Mouse (Mus musculus): ENCODE results near the gene Dgkq. TPM values are rescaled to one million over a fixed set of nuclear protein-coding genes. Genes with fewer than 3 reads are reported as not detected.
"Not testable (repeated sequence)": the region's sequence is repeated elsewhere in the genome, so short reads cannot be mapped to it uniquely, and the experiment has no call there.

The Dgkq gene
- polyA plus RNA-seq, 1 experiment from 2014 or later: 11.0 TPM

DNA sequence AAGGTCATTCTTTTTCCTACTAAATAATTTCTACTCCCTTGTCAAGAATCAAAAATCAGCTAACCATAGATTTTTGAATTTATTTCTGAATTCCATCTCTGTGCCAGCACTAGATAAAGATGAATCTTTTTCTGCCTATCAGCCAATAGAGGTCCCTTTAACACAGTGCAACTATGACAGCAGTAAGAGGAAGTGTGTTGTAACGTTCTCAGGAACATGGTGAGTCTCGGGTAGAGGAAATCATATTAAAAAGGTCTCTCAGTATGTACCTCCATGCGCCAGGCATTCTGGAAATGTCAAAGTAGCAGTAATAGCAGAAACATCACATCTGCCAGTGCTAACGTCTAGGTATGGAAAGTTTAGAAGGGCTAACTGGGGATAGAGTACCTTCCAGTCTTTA lies 33.3 kb downstream of the Dgkq start:
- Histone ChIP-seq H3K9ac (ENCODE audit: low read length) (no peak overlapping the region), H3K27ac (ENCODE audit: low read length) (no peak overlapping the region), H3K27me3 (ENCODE audit: control insufficient read depth, insufficient read depth, low read depth, low read length) (no peaks in the 10 kb centered on the region), H3K4me1 (replicated peaks; ENCODE audit: control insufficient read depth, insufficient read depth, low read length) (no peaks in the 10 kb centered on the region), H3K4me2 (ENCODE audit: low read depth, low read length) (no peak overlapping the region), H3K36me3 (ENCODE audit: control insufficient read depth, insufficient read depth, low read length) (no peaks in the 10 kb centered on the region), H3K4me3 (ENCODE audit: low read length) (no peak overlapping the region), H3K9me3 (ENCODE audit: control insufficient read depth, low read length) (no peaks in the 10 kb centered on the region)
- 61% methylated on average over 4 of the region's 4 CpGs for WGBS
- no peak for ATAC-seq (ENCODE audit: low read depth)

DNA sequence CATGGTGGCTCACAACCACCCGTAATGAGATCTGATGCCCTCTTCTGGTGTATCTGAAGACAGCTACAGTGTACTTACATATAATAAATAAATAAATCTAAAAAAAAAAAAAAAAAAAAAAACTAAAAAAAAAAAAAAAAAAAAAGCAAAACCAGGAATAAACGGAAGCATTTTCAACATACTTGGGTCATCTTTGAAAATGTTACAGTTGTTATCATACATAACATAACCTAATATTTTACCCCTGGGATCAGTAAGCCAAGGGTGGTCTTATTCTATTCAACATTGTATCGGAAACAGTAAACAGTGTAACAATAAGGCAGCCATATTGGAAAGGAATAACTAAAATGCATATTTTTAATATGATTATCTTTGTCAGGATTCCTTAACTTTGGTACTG lies 35.4 kb downstream of the Dgkq start:
- not testable (repeated sequence) for H3K4me2 ChIP-seq (ENCODE audit: low read depth, low read length); H3K9me3 ChIP-seq (ENCODE audit: control insufficient read depth, low read length); ATAC-seq (ENCODE audit: low read depth); H3K4me1 ChIP-seq (replicated peaks; ENCODE audit: control insufficient read depth, insufficient read depth, low read length); H3K9ac ChIP-seq (ENCODE audit: low read length); H3K27ac ChIP-seq (ENCODE audit: low read length); H3K4me3 ChIP-seq (ENCODE audit: low read length); H3K36me3 ChIP-seq (ENCODE audit: control insufficient read depth, insufficient read depth, low read length); H3K27me3 ChIP-seq (ENCODE audit: control insufficient read depth, insufficient read depth, low read depth, low read length)
- WGBS: 79% methylated on average over 2 of the region's 3 CpGs

DNA sequence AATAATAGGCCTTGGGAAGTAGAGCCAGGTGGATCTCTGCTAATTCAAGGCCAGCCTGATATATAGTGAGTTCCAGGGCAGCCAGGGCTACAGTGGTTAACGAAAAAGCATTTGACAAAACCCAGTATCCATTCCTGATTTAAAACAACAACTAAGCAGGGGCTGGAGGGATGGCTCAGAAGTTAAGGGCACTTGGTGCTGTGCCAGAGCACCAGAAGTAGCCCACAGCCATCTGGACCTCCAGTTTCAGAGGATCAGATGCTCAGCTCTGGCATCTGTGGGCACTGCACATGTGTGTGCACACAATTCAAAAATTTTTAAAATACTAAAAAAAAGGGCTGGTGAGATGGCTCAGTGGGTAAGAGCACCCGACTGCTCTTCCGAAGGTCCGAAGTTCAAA lies 35.8 kb downstream of the Dgkq start:
- 83% methylated on average over 4 of the region's 4 CpGs for WGBS
- Histone ChIP-seq H3K4me2 (ENCODE audit: low read depth, low read length) (no peak overlapping the region), H3K9me3 (ENCODE audit: control insufficient read depth, low read length) (no peaks in the 10 kb centered on the region), H3K27me3 (ENCODE audit: control insufficient read depth, insufficient read depth, low read depth, low read length) (no peaks in the 10 kb centered on the region), H3K9ac (ENCODE audit: low read length) (no peak overlapping the region), H3K4me1 (replicated peaks; ENCODE audit: control insufficient read depth, insufficient read depth, low read length) (peaks cover 2% of the 10 kb centered on the region), H3K4me3 (ENCODE audit: low read length) (no peak overlapping the region), H3K27ac (ENCODE audit: low read length) (no peak overlapping the region), H3K36me3 (ENCODE audit: control insufficient read depth, insufficient read depth, low read length) (no peaks in the 10 kb centered on the region)
- no peak for ATAC-seq (ENCODE audit: low read depth)

DNA sequence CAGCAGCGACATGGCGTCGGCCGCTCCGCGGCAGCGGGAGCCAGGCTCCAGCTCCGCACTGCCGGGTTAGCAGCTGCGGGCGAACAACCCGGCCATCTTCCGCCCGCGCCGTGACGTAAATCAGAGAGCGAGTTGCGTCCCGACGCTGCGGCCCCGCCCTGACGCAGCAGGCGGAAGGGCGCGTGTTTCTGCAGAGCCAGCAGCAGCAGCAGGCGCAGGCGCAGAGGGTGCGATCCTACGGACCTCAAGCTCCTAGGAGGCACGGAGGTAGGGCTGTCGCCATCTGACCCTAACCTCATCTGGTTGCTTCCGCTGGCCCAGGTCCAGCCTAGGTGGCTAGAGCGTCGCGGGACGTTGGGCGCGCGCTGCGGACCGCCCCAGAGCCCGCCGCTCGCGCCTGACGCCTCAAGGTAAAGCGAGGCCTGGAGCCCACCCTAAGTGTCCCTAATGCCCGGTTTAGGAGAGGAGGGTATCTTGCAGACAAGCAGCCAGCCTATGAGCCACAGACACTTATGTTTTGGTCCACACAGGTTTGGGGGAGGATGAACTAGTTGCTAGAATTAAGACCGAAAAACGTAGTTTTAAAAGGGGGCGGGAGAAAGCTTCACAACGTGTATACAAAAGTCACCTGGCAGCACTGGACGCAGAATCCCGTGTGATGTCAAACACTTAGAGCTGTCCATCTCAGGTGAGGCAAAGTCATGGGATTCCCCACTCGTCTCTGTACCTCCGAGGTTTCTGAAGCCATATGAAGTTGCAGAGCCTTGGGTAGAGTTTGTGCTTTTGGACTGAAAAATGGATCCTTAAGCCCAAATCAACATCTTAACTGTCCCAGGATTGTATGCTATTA lies 39.6 kb downstream of the Dgkq start, which contains the start of the genes Gak and Tmem175:
TSS of gene Gak (minus strand) at position 122 of the 850 bp plus-strand sequence.
TSS of gene Tmem175 (plus strand) at position 137 of the 850 bp plus-strand sequence.
- Histone ChIP-seq H3K36me3 (ENCODE audit: control insufficient read depth, insufficient read depth, low read length) (no peaks in the 10 kb centered on the region), H3K4me1 (replicated peaks; ENCODE audit: control insufficient read depth, insufficient read depth, low read length) (peaks cover 13% of the 10 kb centered on the region), H3K9ac (ENCODE audit: low read length) (peak within 1 kb of the TSS; percentile 98), H3K27me3 (ENCODE audit: control insufficient read depth, insufficient read depth, low read depth, low read length) (no peaks in the 10 kb centered on the region), H3K4me2 (ENCODE audit: low read depth, low read length) (peak within 1 kb of the TSS; percentile 95), H3K27ac (ENCODE audit: low read length) (peak within 1 kb of the TSS; percentile 88), H3K4me3 (ENCODE audit: low read length) (peak within 1 kb of the TSS; percentile 98), H3K9me3 (ENCODE audit: control insufficient read depth, low read length) (no peaks in the 10 kb centered on the region)
- peak; percentile 98 for ATAC-seq (ENCODE audit: low read depth)
- WGBS: under 1% methylated on average over 58 of the region's 58 CpGs

DNA sequence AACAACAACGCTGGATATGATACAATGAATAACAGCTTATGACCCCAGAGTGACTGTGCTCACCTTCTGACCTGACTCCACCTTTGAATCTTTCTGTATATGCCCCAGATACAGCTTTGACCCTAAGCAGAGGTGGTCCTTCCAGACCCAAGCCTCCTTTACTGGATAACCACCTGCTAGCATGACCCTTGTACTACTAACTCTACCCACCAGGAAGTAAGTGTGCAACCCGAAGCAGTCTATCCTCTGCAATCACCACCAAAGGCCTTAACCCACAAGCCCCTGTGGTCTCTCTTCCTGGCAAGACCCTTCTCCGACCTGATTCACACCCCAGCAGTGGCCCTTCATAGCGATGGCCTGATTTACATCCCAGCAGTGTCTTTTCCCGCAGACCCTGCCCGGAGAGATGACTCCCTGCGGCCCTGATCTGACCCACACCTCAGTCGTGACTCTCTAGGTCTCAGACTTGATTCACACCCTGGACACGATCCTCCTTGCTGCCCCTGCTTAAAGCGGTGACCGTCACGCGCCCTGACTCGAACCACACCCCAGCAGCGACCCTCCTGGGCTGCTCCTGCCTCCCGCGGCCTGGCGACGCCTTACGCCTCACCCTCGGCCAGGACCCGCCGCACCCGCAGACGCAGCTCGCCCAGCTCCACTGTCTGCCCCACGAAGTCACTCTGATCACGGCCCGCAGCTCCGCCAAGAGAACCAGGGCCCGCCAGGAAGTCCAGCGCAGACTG lies 40.4 kb downstream of the Dgkq start:
- no peaks in the 10 kb centered on the region for H3K9me3 ChIP-seq (ENCODE audit: control insufficient read depth, low read length)
- ATAC-seq (ENCODE audit: low read depth): peak; percentile 83
- H3K27ac ChIP-seq (ENCODE audit: low read length): peak overlapping the region; percentile 88
- peak overlapping the region; percentile 98 for H3K4me3 ChIP-seq (ENCODE audit: low read length)
- peaks cover 13% of the 10 kb centered on the region for H3K4me1 ChIP-seq (replicated peaks; ENCODE audit: control insufficient read depth, insufficient read depth, low read length)
- H3K9ac ChIP-seq (ENCODE audit: low read length): peak overlapping the region; percentile 98
- 1% methylated on average over 32 of the region's 32 CpGs for WGBS
- no peaks in the 10 kb centered on the region for H3K27me3 ChIP-seq (ENCODE audit: control insufficient read depth, insufficient read depth, low read depth, low read length)
- peaks cover 7% of the 10 kb centered on the region for H3K36me3 ChIP-seq (ENCODE audit: control insufficient read depth, insufficient read depth, low read length)
- peak overlapping the region; percentile 95 for H3K4me2 ChIP-seq (ENCODE audit: low read depth, low read length)

DNA sequence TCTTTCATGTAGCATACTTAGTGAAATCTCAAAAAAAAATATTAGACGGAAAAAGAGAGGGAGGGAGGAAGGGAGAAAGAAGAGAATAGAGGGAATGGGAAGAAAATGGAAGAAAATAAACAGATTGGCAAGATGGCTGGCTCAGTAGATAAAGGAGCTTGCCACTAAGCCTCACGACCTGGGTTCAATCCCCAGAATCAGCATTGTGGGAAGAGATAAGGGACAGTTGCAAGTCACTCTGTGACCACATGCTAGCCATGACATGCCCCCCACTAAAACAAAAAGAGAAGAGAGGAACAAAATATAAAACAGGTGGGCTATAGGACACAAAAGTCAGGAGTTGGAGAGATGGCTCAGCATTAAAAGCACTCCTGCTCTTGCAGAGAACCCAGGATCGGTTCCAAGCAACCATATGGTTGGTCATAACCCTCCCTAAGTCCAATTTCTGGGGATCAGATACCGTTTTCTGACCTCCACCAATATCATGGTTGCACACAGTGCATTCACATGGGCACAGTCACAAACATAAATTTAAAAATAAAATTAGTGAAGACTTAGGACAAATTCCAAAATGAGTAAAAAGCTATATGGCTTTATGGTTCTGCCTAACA lies 43.3 kb downstream of the Dgkq start:
- 75% methylated on average over 4 of the region's 4 CpGs for WGBS
- Histone ChIP-seq H3K9ac (ENCODE audit: low read length) (no peak overlapping the region), H3K4me2 (ENCODE audit: low read depth, low read length) (no peak overlapping the region), H3K36me3 (ENCODE audit: control insufficient read depth, insufficient read depth, low read length) (peaks cover 21% of the 10 kb centered on the region), H3K4me3 (ENCODE audit: low read length) (no peak overlapping the region), H3K4me1 (replicated peaks; ENCODE audit: control insufficient read depth, insufficient read depth, low read length) (peaks cover 13% of the 10 kb centered on the region), H3K9me3 (ENCODE audit: control insufficient read depth, low read length) (no peaks in the 10 kb centered on the region), H3K27ac (ENCODE audit: low read length) (no peak overlapping the region), H3K27me3 (ENCODE audit: control insufficient read depth, insufficient read depth, low read depth, low read length) (no peaks in the 10 kb centered on the region)
- no peak for ATAC-seq (ENCODE audit: low read depth)

DNA sequence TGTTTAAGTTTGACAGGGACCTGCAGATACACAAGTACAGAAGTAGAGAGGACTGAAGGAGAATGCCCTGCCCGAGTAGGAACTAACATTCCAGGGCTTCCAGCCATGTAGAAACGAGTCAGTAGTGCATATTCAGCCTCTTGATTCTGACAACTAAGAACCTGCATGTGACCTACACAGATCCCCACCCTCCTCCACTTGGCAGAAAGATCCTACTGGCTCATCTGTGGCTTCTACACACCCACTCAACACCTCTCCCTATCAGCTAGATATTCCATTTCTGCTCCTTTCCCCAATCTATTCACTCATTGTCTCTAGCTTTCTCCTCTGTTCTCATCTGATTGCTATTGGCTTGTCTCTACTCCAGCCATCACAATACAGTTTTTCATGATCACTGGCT lies 47.6 kb downstream of the Dgkq start:
- no peak overlapping the region for H3K9ac ChIP-seq (ENCODE audit: low read length)
- H3K27me3 ChIP-seq (ENCODE audit: control insufficient read depth, insufficient read depth, low read depth, low read length): no peaks in the 10 kb centered on the region
- no peak overlapping the region for H3K4me3 ChIP-seq (ENCODE audit: low read length)
- H3K27ac ChIP-seq (ENCODE audit: low read length): no peak overlapping the region
- peaks cover 31% of the 10 kb centered on the region for H3K36me3 ChIP-seq (ENCODE audit: control insufficient read depth, insufficient read depth, low read length)
- no peaks in the 10 kb centered on the region for H3K9me3 ChIP-seq (ENCODE audit: control insufficient read depth, low read length)
- no peak for ATAC-seq (ENCODE audit: low read depth)
- H3K4me1 ChIP-seq (replicated peaks; ENCODE audit: control insufficient read depth, insufficient read depth, low read length): no peaks in the 10 kb centered on the region
- 55% methylated on average over 2 of the region's 2 CpGs for WGBS
- H3K4me2 ChIP-seq (ENCODE audit: low read depth, low read length): no peak overlapping the region

DNA sequence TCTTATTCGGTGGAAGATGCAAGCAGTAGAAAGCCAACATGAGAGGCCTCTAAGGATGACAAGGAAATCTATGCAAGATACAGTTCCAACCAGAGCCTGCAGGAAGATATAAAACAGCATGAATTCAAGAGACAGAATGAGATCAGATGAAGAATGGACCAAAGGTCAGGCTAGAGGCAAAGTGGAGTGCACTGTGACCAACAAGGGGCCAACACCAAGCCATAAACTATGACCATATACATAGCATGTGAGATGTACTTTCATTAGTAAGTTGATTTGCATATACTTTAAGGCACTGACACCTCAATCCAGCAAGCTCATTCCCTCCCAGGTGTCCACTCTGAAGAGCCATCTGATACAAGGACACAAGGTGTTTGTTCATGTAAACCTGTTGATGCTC lies 59.0 kb downstream of the Dgkq start:
- H3K4me1 ChIP-seq (replicated peaks; ENCODE audit: control insufficient read depth, insufficient read depth, low read length): no peaks in the 10 kb centered on the region
- WGBS: 91% methylated on average over 1 of the region's 1 CpGs

DNA sequence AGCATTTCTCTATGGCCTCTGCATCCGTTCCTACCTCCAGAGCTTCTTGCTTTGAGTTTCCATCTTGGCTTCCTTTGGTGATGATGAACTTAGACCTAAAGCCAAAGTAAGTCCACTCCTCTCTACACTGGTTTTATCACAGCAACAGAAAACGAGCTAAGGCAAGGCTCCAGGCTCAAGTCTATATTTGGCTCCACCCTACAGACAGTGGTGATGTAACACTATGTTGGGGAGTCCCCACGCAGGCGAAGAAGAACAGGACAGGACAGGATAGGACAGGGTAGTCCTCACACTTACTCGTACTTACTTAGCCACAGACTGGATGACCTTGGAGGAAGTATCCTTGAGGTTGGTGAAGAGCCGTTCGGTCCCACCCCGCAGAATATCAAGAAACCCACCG lies 66.9 kb downstream of the Dgkq start:
- 88% methylated on average over 9 of the region's 9 CpGs for WGBS
- no peak overlapping the region for H3K4me3 ChIP-seq (ENCODE audit: low read length)
- peaks cover 61% of the 10 kb centered on the region for H3K36me3 ChIP-seq (ENCODE audit: control insufficient read depth, insufficient read depth, low read length)
- H3K27me3 ChIP-seq (ENCODE audit: control insufficient read depth, insufficient read depth, low read depth, low read length): no peaks in the 10 kb centered on the region
- H3K9me3 ChIP-seq (ENCODE audit: control insufficient read depth, low read length): no peaks in the 10 kb centered on the region
- no peak overlapping the region for H3K27ac ChIP-seq (ENCODE audit: low read length)
- H3K4me1 ChIP-seq (replicated peaks; ENCODE audit: control insufficient read depth, insufficient read depth, low read length): no peaks in the 10 kb centered on the region
- no peak for ATAC-seq (ENCODE audit: low read depth)
- H3K9ac ChIP-seq (ENCODE audit: low read length): no peak overlapping the region
- no peak overlapping the region for H3K4me2 ChIP-seq (ENCODE audit: low read depth, low read length)

More for the DNA sequence above, 59.0 kb downstream of the Dgkq start:
- Histone ChIP-seq H3K36me3 (ENCODE audit: control insufficient read depth, insufficient read depth, low read length) (peaks cover 53% of the 10 kb centered on the region), H3K9me3 (ENCODE audit: control insufficient read depth, low read length) (no peaks in the 10 kb centered on the region), H3K27ac (ENCODE audit: low read length) (no peak overlapping the region), H3K9ac (ENCODE audit: low read length) (no peak overlapping the region), H3K4me2 (ENCODE audit: low read depth, low read length) (no peak overlapping the region), H3K4me3 (ENCODE audit: low read length) (no peak overlapping the region), H3K27me3 (ENCODE audit: control insufficient read depth, insufficient read depth, low read depth, low read length) (no peaks in the 10 kb centered on the region)
- no peak for ATAC-seq (ENCODE audit: low read depth)
